Mouse (Mus musculus): Measurements from ENCODE around the gene Erich2. TPM values are rescaled to one million over a fixed set of nuclear protein-coding genes. Genes with fewer than 3 reads are reported as not detected.

Erich2 gene
- polyA plus RNA-seq, 1 experiment from 2014 or later = 1.2 TPM

DNA sequence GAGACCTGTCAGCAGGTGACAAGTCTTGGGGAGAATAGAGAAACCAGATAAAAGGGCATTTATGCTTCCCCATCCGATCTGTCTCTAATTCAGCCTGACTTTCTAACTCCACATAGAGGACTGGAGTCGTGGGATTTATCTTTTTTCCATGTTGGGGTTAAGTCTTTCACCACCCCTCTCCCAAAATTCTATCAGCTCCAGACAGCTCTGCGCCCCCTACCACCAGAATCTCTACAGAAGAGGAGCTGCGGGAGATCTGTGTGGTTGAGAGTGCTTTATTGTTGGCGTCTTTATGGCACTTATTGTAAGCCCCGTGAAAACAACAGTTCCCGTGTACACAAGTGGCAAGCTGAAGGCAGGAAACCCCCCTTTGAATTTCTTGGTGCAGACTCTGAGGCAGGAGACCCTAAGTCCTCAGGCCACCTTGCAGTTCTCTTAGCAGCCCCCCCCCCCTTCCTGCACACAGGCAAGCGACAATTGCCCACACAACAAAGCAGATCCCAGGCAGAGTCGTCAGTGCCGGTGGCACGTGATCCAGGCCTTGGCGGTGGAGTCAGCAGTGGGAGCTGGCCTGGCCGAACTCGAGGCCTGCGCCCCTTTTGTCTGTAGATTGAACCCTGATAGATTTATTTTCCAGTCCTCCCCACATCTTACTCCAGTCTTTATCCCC lies 56.2 kb downstream of the Erich2 start:
- peak overlapping the region; percentile 13; the same call in 1 of the 2 replicates for H3K4me2 ChIP-seq (ENCODE audit: low read depth)
- whole genome bisulfite sequencing = 1% methylated on average over 15 of the region's 15 CpGs
- peak overlapping the region; percentile 71; the same call in 1 of the 2 replicates for H3K27ac ChIP-seq (ENCODE audit: low read depth, low read length)
- H3K4me3 ChIP-seq (ENCODE audit: low read depth, low read length) = peak overlapping the region; percentile 37; the same call in 1 of the 2 replicates
- no peaks in the 10 kb centered on the region for H3K36me3 ChIP-seq (ENCODE audit: control insufficient read depth, insufficient read depth, low read length)
- peak; percentile 45 for DNase-seq (ENCODE audit: low spot score)
- no peaks in the 10 kb centered on the region for H3K9me3 ChIP-seq (ENCODE audit: control insufficient read depth, low read length)
- no peak for ATAC-seq (ENCODE audit: insufficient read depth, low FRiP score, low TSS enrichment)
- H3K4me1 ChIP-seq (ENCODE audit: control insufficient read depth, insufficient read depth, low read length) = peaks cover 30% of the 10 kb centered on the region
- H3K9ac ChIP-seq (ENCODE audit: low read length) = peak overlapping the region; percentile 41
- H3K27me3 ChIP-seq (ENCODE audit: control insufficient read depth, insufficient read depth, low read length) = peaks cover 93% of the 10 kb centered on the region

DNA sequence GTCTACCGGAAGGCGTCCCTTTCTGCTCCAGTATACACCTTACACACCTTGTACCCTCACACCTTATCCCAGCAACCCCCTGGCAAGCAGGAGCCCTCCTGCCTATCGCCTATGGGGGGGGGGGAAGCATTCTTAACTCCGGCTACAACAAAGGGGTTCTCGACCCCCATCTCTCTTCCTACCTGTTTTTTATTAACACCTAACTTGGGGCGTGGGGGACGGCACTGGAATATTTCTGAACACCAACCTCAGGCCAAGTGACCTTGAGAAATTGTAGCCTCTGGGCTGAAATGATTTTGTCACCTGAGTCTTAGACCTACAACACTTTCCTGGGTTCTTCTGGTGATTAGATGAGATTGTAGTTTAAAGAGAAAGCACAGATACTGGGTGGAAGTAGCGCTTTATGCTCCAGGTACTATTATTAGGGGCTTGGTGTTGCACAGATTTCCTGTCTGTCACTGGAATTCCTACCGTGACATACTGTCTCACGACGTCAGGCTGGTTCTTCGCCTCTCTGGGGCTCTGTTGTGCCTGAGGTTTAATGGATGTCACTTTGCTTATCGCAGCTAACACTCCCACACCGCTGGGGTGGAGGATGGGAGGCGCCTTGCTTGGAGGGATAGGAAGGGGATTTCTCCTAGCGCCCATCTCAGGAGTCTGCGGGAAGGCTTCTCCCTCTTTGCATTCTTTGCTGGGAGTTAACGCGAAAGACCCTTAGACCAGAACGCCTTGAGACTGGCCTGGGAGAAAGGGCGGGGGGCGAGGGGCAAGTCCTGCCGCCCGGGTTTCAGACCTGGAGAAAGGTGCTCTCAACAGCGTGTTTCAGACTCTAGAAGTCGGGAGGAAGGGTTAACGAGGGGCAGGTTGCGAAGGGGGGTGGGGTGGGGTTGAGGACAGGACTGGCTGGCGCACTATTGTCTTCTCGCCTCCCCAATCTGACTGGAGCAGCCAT lies 57.3 kb downstream of the Erich2 start:
- Histone ChIP-seq H3K4me2 (ENCODE audit: low read depth) (peak overlapping the region; percentile 48), H3K27ac (ENCODE audit: low read depth, low read length) (peak overlapping the region; percentile 71), H3K36me3 (ENCODE audit: control insufficient read depth, insufficient read depth, low read length) (no peaks in the 10 kb centered on the region), H3K9ac (ENCODE audit: low read length) (peak overlapping the region; percentile 39), H3K27me3 (ENCODE audit: control insufficient read depth, insufficient read depth, low read length) (peaks cover 84% of the 10 kb centered on the region), H3K4me3 (ENCODE audit: low read depth, low read length) (peak overlapping the region; percentile 20; the same call in 1 of the 2 replicates), H3K4me1 (ENCODE audit: control insufficient read depth, insufficient read depth, low read length) (peaks cover 30% of the 10 kb centered on the region), H3K9me3 (ENCODE audit: control insufficient read depth, low read length) (no peaks in the 10 kb centered on the region)
- ATAC-seq (ENCODE audit: insufficient read depth, low FRiP score, low TSS enrichment) (no peak; the same call in 1 of the 2 replicates), DNase-seq (ENCODE audit: low spot score) (peak; percentile 56)
- 4% methylated on average over 30 of the region's 30 CpGs for WGBS

DNA sequence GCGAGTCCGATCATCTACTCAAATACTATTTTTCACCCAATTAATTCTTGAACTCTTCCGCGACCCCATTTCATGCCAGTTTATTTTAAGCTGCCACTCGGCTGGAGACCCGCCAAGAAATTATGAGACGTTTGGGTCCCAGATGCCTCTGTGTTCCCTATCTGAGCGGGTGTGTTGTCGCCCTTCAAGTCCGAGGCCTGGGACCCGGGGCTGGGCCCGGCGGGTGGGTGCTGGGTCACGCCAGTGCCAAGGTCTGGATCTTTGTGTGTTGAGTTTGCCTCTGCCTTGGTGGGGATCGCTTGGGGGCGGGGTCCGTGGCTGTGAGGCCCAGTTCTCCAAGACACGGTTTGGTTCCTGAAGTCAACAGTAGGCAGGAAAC lies 58.0 kb downstream of the Erich2 start:
- Histone ChIP-seq H3K9ac (ENCODE audit: low read length) (no peak overlapping the region), H3K27me3 (ENCODE audit: control insufficient read depth, insufficient read depth, low read length) (peaks cover 79% of the 10 kb centered on the region), H3K4me2 (ENCODE audit: low read depth) (peak overlapping the region; percentile 48), H3K4me3 (ENCODE audit: low read depth, low read length) (0 out of 2 replicates have a peak overlapping the region, but pooled peaks have one; percentile 22), H3K36me3 (ENCODE audit: control insufficient read depth, insufficient read depth, low read length) (no peaks in the 10 kb centered on the region), H3K9me3 (ENCODE audit: control insufficient read depth, low read length) (no peaks in the 10 kb centered on the region), H3K4me1 (ENCODE audit: control insufficient read depth, insufficient read depth, low read length) (peaks cover 30% of the 10 kb centered on the region), H3K27ac (ENCODE audit: low read depth, low read length) (peak overlapping the region; percentile 71; the same call in 1 of the 2 replicates)
- ATAC-seq (ENCODE audit: insufficient read depth, low FRiP score, low TSS enrichment) = no peak
- WGBS = 2% methylated on average over 18 of the region's 18 CpGs
- peak; percentile 35 for DNase-seq (ENCODE audit: low spot score)

- 3% methylated on average over 23 of the region's 23 CpGs for WGBS
- no peak for ATAC-seq (ENCODE audit: insufficient read depth, low FRiP score, low TSS enrichment)
Observed at GRCm38 (mm10) chr2:70567071-70567681, 58.6 kb downstream of the Erich2 start.

DNA sequence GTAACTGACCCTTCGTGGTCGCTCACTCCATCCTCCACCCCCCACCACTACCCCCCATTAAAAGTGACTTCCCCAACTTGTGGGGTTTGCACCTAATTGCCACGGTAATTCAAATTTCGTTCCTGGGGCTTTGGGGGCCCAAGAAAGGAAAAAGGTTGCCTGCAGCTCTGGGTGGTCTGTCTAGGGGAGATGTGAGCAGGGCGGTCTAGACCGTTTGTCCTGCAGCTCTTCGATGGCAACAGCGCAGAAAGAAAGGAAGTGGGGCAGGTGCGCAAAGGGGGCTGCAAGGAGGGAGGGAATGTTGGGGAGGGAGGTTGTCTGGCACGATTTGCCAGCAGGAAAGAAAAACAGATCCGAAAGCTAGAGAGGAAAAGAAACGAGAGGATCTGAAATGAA lies 59.1 kb downstream of the Erich2 start:
- Histone ChIP-seq H3K4me3 (ENCODE audit: low read depth, low read length) (no peak overlapping the region; the same call in 1 of the 2 replicates), H3K9me3 (ENCODE audit: control insufficient read depth, low read length) (no peaks in the 10 kb centered on the region), H3K36me3 (ENCODE audit: control insufficient read depth, insufficient read depth, low read length) (no peaks in the 10 kb centered on the region), H3K4me2 (ENCODE audit: low read depth) (peak overlapping the region; percentile 48), H3K27me3 (ENCODE audit: control insufficient read depth, insufficient read depth, low read length) (peaks cover 69% of the 10 kb centered on the region), H3K9ac (ENCODE audit: low read length) (no peak overlapping the region), H3K4me1 (ENCODE audit: control insufficient read depth, insufficient read depth, low read length) (peaks cover 23% of the 10 kb centered on the region), H3K27ac (ENCODE audit: low read depth, low read length) (no peak overlapping the region)
- DNase-seq (ENCODE audit: low spot score) (peak; percentile 56), ATAC-seq (ENCODE audit: insufficient read depth, low FRiP score, low TSS enrichment) (no peak)
- WGBS = under 1% methylated on average over 12 of the region's 12 CpGs

More at GRCm38 (mm10) chr2:70567071-70567681, 58.6 kb downstream of the Erich2 start:
- H3K9ac ChIP-seq (ENCODE audit: low read length) = no peak overlapping the region
- no peak overlapping the region for H3K27ac ChIP-seq (ENCODE audit: low read depth, low read length)
- H3K4me1 ChIP-seq (ENCODE audit: control insufficient read depth, insufficient read depth, low read length) = peaks cover 28% of the 10 kb centered on the region
- H3K4me2 ChIP-seq (ENCODE audit: low read depth) = peak overlapping the region; percentile 48
- H3K9me3 ChIP-seq (ENCODE audit: control insufficient read depth, low read length) = no peaks in the 10 kb centered on the region
- peaks cover 75% of the 10 kb centered on the region for H3K27me3 ChIP-seq (ENCODE audit: control insufficient read depth, insufficient read depth, low read length)
- 0 out of 2 replicates have a peak overlapping the region, but pooled peaks have one; percentile 22 for H3K4me3 ChIP-seq (ENCODE audit: low read depth, low read length)
- DNase-seq (ENCODE audit: low spot score) = peak; percentile 71
- H3K36me3 ChIP-seq (ENCODE audit: control insufficient read depth, insufficient read depth, low read length) = no peaks in the 10 kb centered on the region

DNA sequence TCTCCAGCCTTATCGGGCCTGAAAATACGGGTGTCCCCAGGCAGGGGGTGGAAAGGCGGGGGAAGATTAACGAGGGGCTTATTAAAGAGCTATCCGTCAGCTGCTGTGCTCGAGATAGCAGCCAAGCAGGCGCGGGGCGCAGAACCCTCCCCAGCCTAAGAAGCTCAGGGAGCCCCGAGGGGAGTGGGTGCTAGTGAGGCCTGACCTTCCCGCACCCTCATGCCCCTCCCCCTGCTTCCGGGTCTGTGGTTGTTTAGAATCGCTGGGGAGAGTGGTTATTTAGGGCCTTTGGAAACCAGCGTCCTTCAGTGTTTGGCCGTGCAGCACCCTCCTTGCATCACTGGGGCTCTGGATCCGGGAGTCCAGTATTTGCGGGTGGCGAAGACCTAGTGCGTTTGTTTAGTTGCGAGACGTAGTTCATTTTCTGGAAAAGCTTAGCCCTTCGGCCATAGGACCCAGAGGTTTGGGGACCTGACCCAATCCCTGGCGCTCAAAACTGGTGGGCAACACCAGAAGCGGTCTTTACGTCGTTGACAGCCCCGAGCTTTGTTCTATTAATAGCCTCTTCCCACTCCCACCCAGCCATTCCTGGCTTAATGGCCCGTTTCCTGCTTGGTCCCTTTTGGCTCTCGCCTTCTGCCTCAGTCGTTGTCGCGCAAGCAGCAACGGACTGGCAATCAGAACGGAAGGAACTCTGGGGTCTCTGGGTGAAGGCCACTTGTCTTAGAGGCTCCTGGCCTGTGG lies 59.8 kb downstream of the Erich2 start:
- H3K27ac ChIP-seq (ENCODE audit: low read depth, low read length) = peak overlapping the region; percentile 69
- H3K4me2 ChIP-seq (ENCODE audit: low read depth) = peak overlapping the region; percentile 48
- no peaks in the 10 kb centered on the region for H3K9me3 ChIP-seq (ENCODE audit: control insufficient read depth, low read length)
- peak overlapping the region; percentile 27 for H3K4me3 ChIP-seq (ENCODE audit: low read depth, low read length)
- H3K36me3 ChIP-seq (ENCODE audit: control insufficient read depth, insufficient read depth, low read length) = no peaks in the 10 kb centered on the region
- ATAC-seq (ENCODE audit: insufficient read depth, low FRiP score, low TSS enrichment) (peak; percentile 52; the same call in 1 of the 2 replicates), DNase-seq (ENCODE audit: low spot score) (peak; percentile 67)
- WGBS = under 1% methylated on average over 34 of the region's 34 CpGs
- H3K9ac ChIP-seq (ENCODE audit: low read length) = peak overlapping the region; percentile 45
- H3K27me3 ChIP-seq (ENCODE audit: control insufficient read depth, insufficient read depth, low read length) = peaks cover 63% of the 10 kb centered on the region
- H3K4me1 ChIP-seq (ENCODE audit: control insufficient read depth, insufficient read depth, low read length) = peaks cover 21% of the 10 kb centered on the region

GRCm38 (mm10) chr2:70571698-70572097 lies 63.1 kb downstream of the Erich2 start:
- no peak overlapping the region for H3K27ac ChIP-seq (ENCODE audit: low read depth, low read length)
- H3K9ac ChIP-seq (ENCODE audit: low read length) = no peak overlapping the region
- H3K4me2 ChIP-seq (ENCODE audit: low read depth) = no peak overlapping the region
- H3K4me3 ChIP-seq (ENCODE audit: low read depth, low read length) = no peak overlapping the region
- no peak for DNase-seq (ENCODE audit: low spot score)
- no peak for ATAC-seq (ENCODE audit: insufficient read depth, low FRiP score, low TSS enrichment)
- 81% methylated on average over 4 of the region's 4 CpGs for WGBS
- no peaks in the 10 kb centered on the region for H3K36me3 ChIP-seq (ENCODE audit: control insufficient read depth, insufficient read depth, low read length)
- H3K27me3 ChIP-seq (ENCODE audit: control insufficient read depth, insufficient read depth, low read length) = peaks cover 29% of the 10 kb centered on the region
- H3K4me1 ChIP-seq (ENCODE audit: control insufficient read depth, insufficient read depth, low read length) = peaks cover 8% of the 10 kb centered on the region; the same call in 1 of the 2 replicates
- no peaks in the 10 kb centered on the region for H3K9me3 ChIP-seq (ENCODE audit: control insufficient read depth, low read length)

- Histone ChIP-seq H3K4me3 (ENCODE audit: low read depth, low read length) (no peak overlapping the region), H3K27ac (ENCODE audit: low read depth, low read length) (no peak overlapping the region), H3K27me3 (ENCODE audit: control insufficient read depth, insufficient read depth, low read length) (peaks cover 24% of the 10 kb centered on the region), H3K4me2 (ENCODE audit: low read depth) (no peak overlapping the region), H3K36me3 (ENCODE audit: control insufficient read depth, insufficient read depth, low read length) (no peaks in the 10 kb centered on the region), H3K4me1 (ENCODE audit: control insufficient read depth, insufficient read depth, low read length) (peaks cover 7% of the 10 kb centered on the region; the same call in 1 of the 2 replicates), H3K9ac (ENCODE audit: low read length) (no peak overlapping the region), H3K9me3 (ENCODE audit: control insufficient read depth, low read length) (no peaks in the 10 kb centered on the region)
- DNase-seq (ENCODE audit: low spot score) (no peak), ATAC-seq (ENCODE audit: insufficient read depth, low FRiP score, low TSS enrichment) (no peak)
- 62% methylated on average over 9 of the region's 9 CpGs for WGBS
Observed at GRCm38 (mm10) chr2:70572251-70572650, 63.6 kb downstream of the Erich2 start.
